Mouse (Mus musculus): ENCODE measurements around the gene Yme1l1.

The Yme1l1 gene

DNA sequence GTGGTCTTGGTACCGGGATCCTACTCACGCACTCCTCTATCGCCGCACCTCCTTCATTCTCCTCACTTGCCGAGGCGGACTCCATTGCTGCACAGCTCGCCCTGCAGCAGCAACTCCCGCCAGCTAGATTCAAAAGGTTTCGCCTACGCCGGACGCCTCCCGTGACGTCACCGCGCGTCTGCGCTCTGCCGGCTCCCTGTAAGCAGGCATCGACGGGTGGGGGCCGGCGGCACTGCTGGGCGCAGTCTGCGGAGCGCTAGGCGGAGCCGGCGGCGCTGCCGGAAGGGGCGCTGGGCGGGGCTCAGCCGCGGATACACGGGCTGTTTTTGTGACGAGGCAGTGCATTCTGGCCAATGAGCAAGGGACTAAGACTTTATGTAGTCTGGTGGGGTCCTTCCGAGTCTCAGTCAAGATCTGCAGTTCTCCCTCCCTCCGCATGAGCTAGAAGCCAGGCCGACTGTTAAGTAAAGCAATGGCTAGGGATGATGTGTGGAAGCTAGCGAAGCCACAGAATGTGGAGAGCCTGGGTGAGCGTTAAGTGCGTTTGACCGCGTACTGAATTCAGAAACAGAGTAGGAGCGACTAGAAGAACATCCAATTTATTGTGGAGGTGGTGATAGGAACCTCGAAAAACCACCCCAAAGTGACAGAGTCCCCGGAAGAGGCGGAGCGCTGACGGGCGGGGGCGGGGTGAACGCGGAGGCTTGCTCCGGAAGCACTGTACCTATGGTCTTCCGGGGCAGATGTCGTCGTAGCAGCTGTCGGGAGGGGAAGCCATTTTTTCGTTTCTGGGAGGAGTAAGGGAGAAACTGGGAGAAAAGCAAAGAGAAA, at the start of gene Yme1l1, which contains the start of gene Mastl:
Gene Yme1l1, plus strand, starts transcription at position 593 of the 831 bp plus-strand sequence.
Gene Mastl, minus strand, starts transcription at position 248 of the 831 bp plus-strand sequence.
- DNase-seq (ENCODE audit: low spot score): peak; percentile 93

DNA sequence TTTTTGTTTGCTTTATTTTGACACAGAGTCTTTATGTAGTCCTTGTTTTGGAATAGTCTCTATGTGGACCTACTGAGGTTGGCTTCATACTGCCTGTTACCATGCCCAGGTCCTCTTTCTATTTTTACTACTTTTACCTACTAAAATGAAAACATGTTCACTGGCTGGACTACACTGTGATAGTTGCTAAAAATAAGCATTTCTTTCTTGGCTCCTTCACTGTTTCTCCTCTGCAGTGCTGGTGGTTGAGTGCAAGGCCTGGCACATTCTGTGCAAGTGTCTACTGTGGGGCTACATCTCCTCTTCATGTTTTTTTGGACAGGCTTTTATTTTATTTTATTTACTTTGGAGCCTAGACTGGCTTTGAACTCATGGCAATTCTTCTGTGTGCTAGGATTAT, 36.6 kb upstream of the Yme1l1 start:
- no peak for DNase-seq (ENCODE audit: low spot score)

GRCm38 (mm10) chr2:23155199-23155621, 959 bp upstream of the Yme1l1 start:
- peak; percentile 15 for DNase-seq (ENCODE audit: low spot score)

DNA sequence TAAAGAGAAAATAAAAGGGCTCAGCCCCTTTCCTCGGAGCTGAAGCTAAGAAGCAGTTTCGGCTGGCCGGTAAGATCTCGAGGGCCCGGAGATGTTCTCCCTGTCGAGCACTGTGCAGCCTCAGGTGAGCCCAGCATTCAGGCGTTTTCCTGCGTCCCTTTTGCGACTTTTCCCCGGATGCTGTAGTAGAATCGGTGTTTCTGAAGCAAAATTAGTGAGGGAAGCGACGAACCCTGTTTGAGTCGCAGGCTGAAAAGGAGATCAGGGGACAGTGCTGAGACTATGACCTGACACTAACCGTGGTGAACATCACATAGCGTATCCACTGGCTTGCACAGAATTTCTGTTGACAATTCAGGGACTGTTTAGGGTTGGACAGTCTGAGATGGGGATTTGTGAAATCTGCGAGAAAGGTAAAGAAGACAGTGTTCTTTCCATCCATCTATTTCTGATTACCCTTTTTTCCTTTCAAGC, 476 bp downstream of the Yme1l1 start:
- no peak for DNase-seq (ENCODE audit: low spot score)

GRCm38 (mm10) chr2:23172305-23172704, 16.1 kb downstream of the Yme1l1 start:
- no peak for DNase-seq (ENCODE audit: low spot score)

DNA sequence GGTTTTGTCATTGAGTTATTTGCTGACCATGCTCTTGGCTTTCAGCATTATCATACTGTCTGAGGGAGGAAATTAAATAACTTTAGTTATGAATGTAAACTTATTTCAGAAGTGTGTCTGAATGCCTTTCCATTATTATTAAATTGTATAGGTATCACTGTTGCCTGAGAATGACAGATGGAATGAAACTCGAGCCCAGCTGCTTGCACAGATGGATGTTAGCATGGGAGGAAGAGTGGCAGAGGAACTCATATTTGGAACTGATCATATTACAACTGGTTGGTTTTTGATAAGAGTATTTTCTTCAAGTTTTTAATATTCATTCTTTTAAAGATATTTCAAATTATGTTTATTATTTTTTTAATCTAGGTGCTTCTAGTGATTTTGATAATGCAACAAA, 38.2 kb downstream of the Yme1l1 start:
- DNase-seq (ENCODE audit: low spot score): no peak

DNA sequence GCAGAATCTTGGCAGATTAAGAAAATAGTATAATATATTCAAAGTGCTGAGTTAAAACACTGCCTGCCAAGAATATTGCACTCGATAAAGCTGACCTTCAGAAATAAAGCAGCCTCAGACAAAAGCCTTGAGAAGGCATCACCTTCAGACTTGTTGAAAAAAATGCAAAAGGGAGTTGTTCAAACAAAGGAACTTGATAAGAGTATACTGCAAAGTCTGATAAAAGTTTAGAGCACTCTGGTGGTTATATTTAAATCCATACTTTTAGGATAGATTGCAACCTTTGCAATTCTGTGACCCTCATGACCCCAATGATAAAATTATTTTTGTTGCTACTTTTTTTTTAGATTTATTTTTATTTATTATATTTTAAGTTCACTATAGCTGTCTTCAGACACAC, 44.9 kb downstream of the Yme1l1 start:
- DNase-seq (ENCODE audit: low spot score): no peak

DNA sequence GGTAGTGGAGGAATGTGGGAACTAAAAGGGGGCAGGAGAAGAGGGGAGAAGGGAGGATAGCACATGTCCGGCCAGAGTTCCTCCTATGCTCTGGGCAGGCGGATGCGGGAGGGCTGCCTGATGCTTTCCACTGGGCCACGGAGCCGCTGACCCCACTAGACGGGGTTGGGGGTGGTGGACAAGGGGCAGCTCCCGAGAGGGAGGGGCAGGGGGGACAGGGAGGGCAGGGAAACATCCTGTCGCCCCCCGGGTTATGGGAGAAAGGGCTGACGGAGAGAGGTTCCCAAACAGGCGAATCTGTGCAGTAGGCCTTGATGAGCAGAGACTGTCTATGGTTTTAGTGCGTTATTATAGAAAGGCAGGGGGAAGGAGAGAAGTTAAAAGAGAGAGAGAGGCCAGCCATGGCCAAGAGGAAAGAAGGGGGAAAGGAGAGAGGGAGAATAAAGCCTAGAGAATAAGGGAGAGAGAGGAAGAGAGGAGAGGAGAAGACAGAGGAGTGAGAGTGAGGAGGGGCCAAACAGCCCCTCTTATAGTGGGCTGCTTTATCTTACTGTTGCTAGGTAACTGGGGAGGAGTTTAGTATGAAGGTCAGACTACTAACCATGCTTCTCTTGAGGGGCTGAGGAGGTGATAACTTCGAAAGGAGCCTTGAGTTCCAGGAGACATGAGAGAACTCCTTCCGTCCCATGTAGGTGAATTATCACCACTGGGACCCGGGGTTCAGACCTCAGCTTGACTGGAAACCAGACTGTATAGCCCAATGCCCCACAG, 46.9 kb downstream of the Yme1l1 start:
- DNase-seq (ENCODE audit: low spot score): no peak

GRCm38 (mm10) chr2:23207070-23207526, 50.9 kb downstream of the Yme1l1 start, which contains the start of gene 4931423N10Rik:
Gene 4931423N10Rik (plus strand): TSS chr2:23207476.
- DNase-seq (ENCODE audit: low spot score): no peak

DNA sequence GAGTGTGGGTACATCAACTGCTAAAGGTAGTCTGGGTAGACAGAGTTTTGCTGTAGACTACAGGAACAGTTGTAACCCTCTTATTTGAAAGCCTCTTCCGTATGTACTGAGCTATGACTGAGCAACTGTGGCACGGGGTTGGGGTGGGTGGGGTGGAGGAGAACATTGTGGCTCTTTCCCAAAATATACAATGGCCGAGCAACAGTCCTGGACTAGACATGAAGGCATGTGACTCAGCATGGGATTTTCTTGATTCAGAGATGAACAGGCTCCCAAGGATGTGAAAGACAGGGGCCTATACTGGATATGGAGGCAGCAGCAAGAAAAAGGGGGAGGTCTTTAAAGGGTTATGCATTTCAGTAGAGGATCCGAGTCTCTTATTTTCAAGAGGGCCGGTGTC, 57.5 kb downstream of the Yme1l1 start:
- no peak for DNase-seq (ENCODE audit: low spot score)

- no peak for DNase-seq (ENCODE audit: low spot score)
These were observed 69.0 kb downstream of the Yme1l1 start for GRCm38 (mm10) chr2:23225199-23225598.

GRCm38 (mm10) chr2:23228463-23228862, 72.3 kb downstream of the Yme1l1 start:
- no peak for DNase-seq (ENCODE audit: low spot score)

GRCm38 (mm10) chr2:23234065-23234773, 78.0 kb downstream of the Yme1l1 start:
- no peak for DNase-seq (ENCODE audit: low spot score)

Measured in urinary bladder, postnatal 25 days (tissue).